Mouse (Mus musculus) erythroblast, embryonic 14.5 days (primary cell): ENCODE measurements around the gene Gm42417.

ENCODE experiments used
- GATA1 ChIP-seq: IDR thresholded peaks from 2 replicates; pipeline ENCODE4 v1.6.1; 2012; ENCODE audit warnings: low read length, inconsistent platforms, mixed read lengths
- TAL1 ChIP-seq: IDR thresholded peaks from 3 replicates; pipeline ENCODE4 v1.6.1; 2012; ENCODE audit warnings: low read length, inconsistent platforms, mixed read lengths

- no peak for TF ChIP-seq TAL1
- TF ChIP-seq GATA1: no peak
These were observed 36.1 kb upstream of the Gm42417 start for GRCm38 (mm10) chr1:36575347-36575746.
